Mouse (Mus musculus) thymus, postnatal 4 days (tissue): ENCODE results near the gene Banf1.
"Not testable (repeated sequence)": the region's sequence is repeated elsewhere in the genome, so short reads cannot be mapped to it uniquely, and the experiment has no call there.

Experiments used
- DNase-seq: peaks from one replicate; pipeline ENCODE4 v3.0.0; 2021

Gene Banf1

DNA sequence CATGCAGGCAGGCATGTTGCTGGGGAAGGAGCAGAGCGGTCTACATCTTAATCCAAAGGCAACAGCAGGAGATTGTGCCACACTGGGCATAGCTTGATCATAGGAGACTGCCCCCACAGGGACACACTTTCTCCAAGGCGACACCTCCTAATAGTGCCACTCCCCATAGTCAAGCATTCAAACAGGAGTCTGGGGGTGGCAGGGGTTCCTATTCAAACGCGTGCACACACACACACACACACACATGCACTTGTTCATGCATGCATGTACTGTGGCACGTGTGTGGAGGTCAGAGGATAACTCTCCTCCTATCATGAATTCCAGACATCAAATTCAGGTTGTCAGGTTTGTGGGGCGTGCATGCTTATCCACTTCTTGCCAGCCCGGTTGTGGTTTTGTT is 5.8 kb upstream of the Banf1 start:
- no peak for DNase-seq

DNA sequence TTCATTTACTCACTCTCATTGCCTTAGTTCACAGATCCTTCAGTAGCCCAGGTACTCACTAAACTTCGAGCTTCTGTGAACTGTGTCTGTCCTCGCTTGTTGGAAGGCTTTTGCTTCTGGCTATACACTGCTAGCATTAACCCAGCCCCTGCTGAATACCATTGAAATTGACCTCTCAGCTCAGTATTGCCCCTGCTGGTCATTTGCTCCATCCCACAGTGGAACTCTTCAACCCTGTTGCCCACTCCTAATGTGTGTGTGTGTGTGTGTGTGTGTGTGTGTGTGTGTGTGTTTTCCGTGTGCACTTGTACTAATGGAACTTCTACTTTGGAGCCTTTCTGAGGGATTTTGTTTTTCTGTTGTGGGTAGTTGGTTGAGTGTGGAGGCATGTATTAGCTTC is 4.0 kb upstream of the Banf1 start:
- no peak for DNase-seq

DNA sequence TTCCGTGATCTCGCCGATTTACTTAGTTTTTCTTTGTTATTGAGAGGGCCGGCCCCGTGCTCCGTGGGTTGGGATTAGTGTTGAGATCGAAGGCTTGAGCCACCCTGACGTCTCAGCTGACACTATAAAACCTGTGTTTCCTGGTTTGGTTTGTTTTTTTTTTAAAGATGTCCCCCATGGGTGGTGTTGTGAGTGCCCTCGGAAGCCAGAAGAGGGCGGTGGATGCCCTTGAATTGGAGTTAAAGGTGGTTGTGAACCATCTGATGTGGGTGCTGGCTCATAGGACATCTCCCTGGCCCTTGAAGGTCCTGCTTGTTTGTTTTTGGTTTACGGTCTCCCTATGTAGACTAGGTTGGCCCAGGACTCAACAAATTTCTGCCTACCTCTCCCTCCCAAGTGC is 487 bp upstream of the Banf1 start:
- DNase-seq, result peak; percentile 44

DNA sequence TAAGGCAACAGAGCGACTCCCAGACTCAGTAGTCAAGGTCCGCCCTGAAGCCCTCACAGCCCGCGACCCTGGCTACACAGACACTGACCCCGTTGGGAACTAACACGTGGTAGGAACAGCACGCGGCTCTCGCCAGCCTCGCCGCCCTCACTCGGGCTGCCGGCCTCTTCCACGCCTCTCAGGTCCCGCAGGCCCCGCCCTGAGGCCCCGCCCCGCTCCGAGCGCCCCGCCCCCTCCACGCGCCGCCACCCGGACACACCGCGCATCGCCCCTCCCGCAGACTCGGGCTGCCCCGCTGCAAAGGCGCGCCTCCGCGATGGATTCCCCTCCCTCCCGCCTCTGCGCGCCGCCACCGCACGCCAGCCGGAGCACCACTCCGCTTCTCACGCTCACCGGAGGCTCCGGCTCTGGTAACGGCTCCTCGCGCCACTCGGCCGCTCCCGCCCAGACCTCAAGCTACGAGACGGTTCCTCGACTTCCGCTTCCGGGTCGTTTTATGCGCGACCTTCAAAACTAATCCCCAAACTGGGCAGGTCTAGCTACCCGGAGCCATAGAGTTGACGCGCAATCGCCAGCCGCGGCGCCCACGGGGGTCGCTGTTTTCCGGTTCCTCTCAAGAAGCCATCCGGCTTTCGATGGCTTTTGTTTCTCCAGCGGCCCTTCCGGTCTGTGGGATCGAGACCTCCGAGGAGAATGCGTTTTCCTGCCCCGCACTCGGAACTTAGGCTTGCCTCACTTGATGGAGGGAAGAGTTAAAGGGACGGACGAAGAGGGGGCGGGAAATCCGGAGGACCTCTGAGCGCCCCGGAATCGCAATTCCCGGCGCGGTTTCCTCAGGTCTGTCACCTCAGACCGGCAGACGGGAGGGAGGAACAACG is 554 bp downstream of the Banf1 start, which contains the start of gene Eif1ad:
Gene Eif1ad (plus strand): TSS at position 567 of the 878 bp plus-strand sequence.
- DNase-seq, result peak; percentile 94

DNA sequence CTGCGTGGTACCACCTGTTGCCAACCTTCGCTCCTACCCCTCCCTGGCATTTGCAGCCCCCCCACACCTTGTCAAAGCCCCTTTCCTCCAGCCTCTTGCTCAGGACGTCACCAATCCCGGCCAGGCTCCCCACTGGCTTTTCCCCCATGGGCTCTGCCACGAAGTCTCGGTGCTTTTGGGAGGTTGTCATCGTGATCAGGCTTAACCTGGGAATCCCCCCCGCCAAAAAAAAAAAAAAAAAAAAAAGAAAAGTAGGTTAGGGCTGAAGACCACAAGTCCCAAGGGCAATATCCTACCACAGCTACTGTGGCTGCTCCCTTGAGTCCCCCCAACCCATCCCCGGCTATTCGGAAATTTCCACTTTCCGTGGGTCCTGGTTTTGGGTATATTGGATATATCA is 1.2 kb downstream of the Banf1 start:
- DNase-seq, result peak; percentile 25

DNA sequence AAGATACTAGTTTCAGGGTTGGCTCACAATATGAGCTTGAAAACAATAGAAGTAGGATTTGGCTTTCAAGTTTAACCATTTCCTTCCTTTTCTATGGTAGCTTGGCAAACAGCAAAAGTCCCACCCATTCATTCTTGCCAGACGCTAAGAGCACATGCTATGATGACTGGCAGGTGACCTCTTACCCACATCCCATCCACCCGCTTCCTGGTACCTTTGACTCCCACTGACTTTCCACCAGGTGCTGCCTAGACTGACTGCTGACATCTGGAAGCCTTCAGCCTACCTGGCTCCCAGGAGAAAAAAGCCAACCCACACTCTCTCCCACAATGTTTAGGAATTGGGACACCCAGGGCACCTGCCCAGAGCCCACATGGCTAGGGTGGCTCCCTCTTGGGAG is 2.8 kb downstream of the Banf1 start:
- DNase-seq, result no peak

DNA sequence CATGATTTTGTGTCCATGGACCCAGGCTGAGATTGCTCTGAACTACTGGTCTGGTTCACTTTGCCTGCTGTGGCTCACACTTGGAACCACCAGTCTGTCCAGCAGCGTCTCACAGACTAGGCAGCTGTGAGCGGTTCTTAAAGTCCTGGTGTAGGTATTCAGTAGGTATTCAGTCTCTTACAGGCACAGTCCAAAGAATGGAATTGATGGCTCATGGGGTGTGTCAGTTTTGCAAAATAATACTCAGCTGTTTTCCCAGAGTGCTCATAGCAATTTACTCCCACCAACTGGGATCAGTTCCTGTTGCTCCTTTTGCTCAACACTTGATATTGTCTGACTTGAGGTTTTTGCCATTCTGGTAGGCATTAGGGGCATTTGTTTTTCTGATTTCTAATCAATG is 4.8 kb downstream of the Banf1 start:
- no peak for DNase-seq

DNA sequence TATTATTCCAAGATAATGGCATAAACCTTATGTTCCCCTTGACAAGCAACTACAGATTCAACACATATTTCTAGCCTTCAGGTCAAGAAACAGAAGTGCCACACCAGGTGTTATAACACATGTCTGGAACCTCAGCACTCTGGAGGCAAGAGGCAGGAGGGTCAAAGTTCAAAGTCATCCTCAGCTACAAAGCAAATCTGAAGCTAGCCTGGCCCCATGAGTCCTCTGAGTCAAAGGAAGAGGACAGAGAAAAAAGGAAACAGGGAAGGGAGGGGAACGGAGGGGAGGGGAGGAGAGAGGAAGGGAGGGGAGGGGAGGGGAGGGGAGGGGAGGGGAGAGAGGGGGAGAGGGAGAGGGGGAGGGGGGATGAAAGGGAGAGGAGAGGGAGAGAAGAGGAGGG is 10.9 kb downstream of the Banf1 start:
- no peak for DNase-seq

DNA sequence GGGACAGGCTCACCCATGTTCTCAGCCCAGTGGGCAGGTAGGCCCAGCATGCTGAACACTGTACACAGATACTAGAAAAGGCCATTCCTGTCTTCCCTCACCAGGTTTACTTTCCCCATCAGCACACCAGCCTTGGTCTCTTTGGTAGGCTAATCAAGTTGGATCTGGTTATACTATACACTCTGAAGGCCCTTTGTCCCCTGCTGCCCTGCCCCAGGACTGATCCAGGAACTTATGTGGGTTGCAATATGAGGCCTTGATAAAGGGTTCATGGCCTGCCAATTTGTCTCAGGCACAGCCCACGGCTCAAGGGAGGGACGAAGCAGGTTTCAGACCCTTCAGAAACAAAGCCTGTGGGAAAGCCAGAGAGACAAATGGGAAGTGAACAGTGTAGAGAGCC is 13.4 kb downstream of the Banf1 start:
- DNase-seq, result no peak

DNA sequence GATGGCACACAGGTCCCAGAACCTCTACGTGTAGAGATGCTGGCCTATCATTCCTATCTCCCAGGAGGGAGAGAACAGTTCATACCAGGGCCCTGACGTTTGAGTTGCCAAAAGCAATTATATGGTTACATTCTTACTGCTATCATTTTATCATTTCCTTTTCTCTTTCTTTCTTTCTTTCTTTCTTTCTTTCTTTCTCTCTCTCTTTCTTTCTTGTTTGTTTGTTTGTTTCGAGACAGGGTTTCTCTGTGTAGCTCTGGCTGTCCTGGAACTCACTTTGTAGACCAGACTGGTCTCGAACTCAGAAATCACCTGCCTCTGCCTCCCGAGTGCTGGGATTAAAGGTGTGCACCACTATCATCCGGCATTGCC is 17.5 kb downstream of the Banf1 start, which contains the start of gene Cst6:
Gene Cst6 (minus strand): TSS at position 73 of the 372 bp plus-strand sequence.
- not testable (repeated sequence) for DNase-seq

DNA sequence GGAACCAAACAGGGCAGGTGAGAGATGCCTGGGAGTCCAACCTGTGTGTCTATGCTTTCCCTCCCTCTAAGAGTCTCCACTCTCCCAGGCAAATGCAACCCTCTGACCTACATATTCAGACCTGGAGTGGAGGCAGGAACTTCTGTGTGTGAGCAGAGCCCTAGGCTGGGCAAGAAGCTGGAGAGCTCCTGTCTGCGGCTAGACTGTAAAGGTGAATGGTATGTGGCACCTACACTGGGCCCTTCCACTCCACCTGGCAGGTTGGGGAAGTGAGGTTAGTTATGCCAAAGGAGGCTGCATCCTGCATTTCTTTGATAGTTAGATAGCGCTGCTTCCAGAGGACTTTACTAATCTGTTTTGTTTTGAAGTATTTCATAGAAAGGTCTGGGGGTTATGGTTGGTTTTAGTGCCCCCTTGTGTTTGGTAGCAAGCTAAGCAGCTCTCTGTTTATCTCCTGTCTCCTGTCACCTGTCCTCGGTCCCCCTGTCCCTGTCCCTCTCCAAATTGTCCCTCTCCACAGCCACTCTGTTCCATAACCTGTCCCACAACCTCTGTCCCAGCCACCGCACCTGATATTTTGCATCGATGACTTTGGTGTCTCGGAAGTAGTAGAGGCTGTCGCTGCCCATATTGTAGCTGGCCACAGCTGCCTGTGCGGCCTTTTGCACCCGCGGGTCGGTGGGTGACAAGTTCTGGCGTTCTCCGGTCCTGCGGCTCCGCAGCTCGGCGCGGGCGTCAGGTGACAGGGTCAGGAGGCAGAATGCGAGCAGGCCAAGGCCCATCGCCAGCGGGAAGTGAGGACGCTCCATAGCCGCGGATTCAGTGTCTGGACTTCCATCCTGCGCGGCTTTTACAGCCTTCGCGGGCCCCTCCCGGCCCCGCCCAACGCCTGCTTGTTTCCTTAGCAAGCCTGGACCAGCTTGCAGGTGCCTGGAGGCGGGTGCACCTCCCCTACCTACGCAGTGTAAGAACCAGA is 18.2 kb downstream of the Banf1 start:
- DNase-seq, result peak; percentile 52

DNA sequence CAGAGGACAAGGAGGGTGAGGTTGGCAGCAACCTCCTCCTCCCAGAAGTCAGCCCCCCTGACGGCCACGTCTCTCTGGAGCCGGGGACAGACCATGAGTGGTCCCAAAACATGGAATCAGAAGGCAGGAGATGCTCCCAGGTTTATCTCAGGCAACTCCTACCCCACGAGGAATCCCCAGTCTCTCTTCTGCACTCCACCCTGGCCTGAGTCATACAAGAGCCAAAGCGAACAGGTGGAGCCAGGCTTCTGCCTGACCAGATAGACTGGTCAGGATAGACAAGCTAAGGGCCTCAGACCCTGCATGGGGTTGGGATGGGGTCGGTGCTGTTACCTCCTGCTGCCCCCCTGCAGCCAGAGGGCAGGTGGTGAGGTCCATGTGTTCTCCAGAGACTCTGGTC is 18.9 kb downstream of the Banf1 start:
- DNase-seq, result no peak

DNA sequence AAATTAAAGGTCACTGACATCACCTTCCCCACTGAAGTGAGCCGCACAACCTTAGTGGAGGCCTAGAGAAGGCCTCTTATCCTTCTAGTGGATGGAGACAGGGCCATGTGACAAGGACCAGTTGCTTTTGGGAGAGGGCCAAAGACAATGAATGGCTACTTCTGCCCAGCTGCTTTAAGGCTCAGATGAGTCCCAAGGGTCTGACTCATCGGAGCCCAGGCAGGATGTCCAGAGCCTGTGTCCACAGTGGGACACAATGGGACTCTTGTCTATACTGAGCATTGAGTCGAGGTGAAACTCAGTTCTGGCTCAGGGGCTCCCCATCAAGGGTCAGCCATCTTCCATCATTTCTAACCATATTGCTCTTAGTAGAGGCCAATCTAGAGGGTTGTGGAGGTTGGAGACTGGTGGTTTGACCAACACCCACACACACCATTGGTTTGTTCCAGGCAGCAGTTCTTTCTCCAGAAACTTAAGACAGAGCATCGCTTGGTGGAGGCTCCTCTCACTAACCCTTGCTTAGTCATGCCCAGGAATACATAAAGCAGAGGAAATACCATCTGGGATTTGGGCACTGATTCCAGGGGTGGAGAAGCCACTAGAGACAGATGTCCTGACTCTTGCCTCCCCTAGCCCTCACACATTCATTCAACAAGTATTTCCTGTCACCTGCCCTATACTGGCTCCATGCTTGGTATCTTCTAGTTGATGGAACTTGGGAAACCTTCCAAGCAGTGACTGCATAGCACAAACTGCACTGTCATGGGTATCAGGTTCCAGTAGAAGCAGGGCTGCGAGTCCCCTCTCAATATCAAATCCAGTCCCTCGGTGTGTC is 21.5 kb downstream of the Banf1 start:
- no peak for DNase-seq

DNA sequence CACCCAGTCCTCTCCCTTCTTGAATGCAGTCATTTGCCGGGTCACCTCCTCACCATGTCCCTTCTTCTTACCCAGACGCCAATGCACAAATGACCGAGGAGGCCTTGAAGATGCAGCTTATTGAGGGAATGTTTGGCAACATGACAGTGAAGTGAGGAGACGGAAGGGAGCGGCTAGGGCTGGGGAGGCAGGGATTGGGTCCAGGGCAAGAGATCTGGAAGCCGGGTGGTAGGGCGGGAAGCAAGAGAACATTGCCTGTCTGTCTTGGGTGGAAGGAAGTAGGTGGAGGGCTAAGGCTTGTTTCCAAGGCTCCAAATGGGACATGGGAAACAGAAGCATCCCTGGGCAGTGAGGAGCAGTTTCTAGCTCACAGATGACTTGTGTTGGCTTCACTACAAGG is 25.6 kb downstream of the Banf1 start:
- DNase-seq, result no peak

DNA sequence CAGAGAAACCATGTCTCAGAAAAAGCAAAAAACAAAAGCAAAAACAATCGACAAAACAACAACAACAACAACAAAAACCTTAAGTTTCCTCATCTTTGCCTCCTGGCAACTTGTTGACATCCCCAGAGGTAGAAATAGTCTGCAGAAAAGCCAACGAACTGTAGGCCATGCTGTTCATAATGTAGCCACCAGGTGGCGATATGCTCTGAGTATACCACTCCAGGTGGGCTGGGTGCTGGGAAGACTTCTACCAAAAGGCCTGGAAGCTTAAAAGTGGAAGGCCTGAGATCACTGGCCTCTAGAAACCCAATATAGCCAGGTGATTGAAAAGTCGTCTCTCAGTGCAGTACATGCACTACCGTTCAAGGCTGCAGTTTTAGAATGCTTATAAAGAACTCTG is 29.0 kb downstream of the Banf1 start:
- peak; percentile 90 for DNase-seq

DNA sequence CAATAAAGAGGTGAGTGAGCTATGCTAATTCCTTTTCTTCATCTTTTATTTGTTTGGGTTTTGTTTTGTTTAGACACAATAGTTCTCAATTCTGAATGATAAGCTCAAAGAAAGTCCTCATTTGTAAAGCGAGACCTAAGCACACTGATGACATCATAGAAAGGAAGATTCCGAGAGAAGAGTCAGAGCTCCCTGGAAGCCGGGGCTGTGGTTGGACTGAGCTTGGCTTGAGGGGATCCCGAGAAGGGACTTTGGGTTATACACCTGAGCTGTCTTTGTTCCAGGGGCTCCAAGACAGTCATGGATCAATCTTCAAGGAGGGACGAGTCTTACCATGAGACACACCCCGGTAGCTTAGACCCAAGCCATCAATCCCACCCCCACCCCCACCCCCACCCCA is 31.5 kb downstream of the Banf1 start, which contains the start of gene Catsper1:
Gene Catsper1 (plus strand): TSS at position 301 of the 400 bp plus-strand sequence.
- DNase-seq, result no peak

DNA sequence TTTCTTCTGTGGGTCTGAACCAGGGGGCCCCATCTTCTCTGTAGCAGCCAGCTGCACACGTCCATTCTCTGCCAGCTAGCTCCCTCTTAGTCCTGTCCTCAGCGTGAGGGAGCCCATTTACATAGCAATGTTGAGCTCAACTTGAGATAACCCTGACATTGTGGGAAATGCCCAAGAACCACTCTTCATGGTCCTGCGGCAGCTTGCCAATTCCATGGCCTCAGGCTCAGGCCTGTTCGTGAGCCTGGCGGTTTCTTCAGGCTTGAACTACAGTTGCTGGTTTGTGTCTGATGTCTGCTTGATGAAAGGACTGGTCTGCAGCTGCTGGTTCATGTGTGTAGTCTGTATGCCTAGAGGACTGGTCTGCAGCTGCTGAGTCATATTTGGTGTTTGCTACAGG is 32.2 kb downstream of the Banf1 start:
- DNase-seq, result no peak

DNA sequence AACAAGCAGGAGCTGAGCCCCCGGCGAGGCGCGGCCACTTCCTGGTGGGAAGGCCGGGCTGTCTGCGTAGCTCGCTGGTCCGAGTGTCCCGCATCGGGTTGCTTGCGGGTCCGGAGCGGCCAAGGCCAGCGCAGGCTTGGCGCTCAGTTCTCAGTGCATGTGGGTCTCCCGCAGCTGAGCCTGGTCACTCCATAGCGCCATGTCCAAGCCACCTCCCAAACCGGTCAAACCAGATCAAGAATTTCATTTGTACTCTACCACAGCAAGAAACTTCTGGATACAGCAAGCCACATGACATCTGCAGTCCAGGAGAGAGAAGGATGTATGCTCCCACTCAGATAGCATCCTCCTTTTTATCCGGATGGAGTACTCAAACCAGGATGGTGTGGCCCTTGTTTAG is 39.0 kb downstream of the Banf1 start:
- DNase-seq, result no peak

DNA sequence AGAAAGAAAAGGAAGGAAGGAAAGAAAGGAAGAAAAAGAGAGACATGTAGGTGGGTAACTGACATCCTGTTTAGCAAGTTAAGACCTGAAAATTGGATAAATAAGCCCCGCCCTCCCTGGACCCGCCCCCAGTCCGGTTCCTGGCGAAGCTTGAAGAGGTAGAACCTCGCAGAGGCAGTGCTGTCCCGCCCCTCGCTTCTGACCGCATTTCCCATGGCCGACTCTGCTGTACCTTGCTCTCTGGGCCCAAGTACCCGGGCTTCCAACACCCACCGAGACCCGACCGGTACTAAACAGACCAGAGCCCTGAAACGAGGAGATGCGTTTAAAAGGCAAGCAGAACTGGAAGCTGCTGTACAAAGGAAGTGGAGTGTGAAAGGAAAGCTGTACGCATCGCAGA is 43.2 kb downstream of the Banf1 start:
- peak; percentile 65 for DNase-seq
